Mouse (Mus musculus): ENCODE measurements around the gene Zfp382. TPM values are rescaled to one million over a fixed set of nuclear protein-coding genes. Genes with fewer than 3 reads are reported as not detected.
"Not testable (repeated sequence)": the region's sequence is repeated elsewhere in the genome, so short reads cannot be mapped to it uniquely, and the experiment has no call there.

Gene Zfp382
- polyA plus RNA-seq, 1 experiment from 2014 or later, result 20.4 TPM

GRCm38 (mm10) chr7:30095551-30096125 is 26.1 kb upstream of the Zfp382 start:
- no peaks in the 10 kb centered on the region for H3K27me3 ChIP-seq (replicated peaks)
- H3K36me3 ChIP-seq, result peaks cover 20% of the 10 kb centered on the region
- H3K27ac ChIP-seq (replicated peaks), result peak overlapping the region; percentile 52; the same call in 1 of the 2 replicates
- H3K4me1 ChIP-seq, result peaks cover 35% of the 10 kb centered on the region
- ATAC-seq (ENCODE audit: low FRiP score), result no peak
- 2% methylated on average over 5 of the region's 5 CpGs for WGBS
- H3K4me2 ChIP-seq, result peak overlapping the region; percentile 69
- peak overlapping the region; percentile 87 for H3K9ac ChIP-seq (replicated peaks)
- H3K9me3 ChIP-seq (replicated peaks), result no peaks in the 10 kb centered on the region
- H3K4me3 ChIP-seq (replicated peaks), result peak overlapping the region; percentile 68

DNA sequence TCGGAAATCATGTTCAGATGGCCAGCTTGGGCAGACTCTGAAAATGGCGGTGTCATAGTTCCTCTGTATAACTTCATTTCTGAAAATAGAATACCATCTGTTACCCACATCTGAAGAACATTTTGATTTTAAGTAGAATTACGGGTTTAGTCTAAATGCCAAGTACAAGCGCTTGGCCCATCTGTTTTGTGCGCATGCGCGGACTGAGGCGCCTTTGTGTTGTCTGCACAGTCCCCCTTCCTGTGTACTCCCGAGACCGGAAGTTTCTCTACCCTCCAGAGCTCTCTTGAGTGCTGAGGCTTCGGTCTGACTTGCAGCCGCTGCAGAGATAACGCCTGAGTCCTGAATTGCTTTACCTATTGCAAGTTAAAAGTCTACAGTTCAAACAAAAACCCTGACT is 22.4 kb upstream of the Zfp382 start:
- H3K4me1 ChIP-seq, result peaks cover 24% of the 10 kb centered on the region
- H3K27ac ChIP-seq (replicated peaks), result no peak overlapping the region
- WGBS, result 93% methylated on average over 13 of the region's 13 CpGs
- peaks cover 47% of the 10 kb centered on the region for H3K36me3 ChIP-seq
- H3K4me2 ChIP-seq, result no peak overlapping the region
- no peak for ATAC-seq (ENCODE audit: low FRiP score)
- H3K9ac ChIP-seq (replicated peaks), result no peak overlapping the region
- 0 out of 2 replicates have a peak, but pooled peaks cover 6% of the 10 kb centered on the region for H3K9me3 ChIP-seq (replicated peaks)
- no peak overlapping the region for H3K4me3 ChIP-seq (replicated peaks)
- no peaks in the 10 kb centered on the region for H3K27me3 ChIP-seq (replicated peaks)

- Histone ChIP-seq H3K4me2 (no peak overlapping the region), H3K36me3 (no peaks in the 10 kb centered on the region), H3K27ac (replicated peaks) (no peak overlapping the region), H3K4me3 (replicated peaks) (no peak overlapping the region), H3K9ac (replicated peaks) (no peak overlapping the region), H3K4me1 (peaks cover 1% of the 10 kb centered on the region; the same call in 1 of the 2 replicates), H3K9me3 (replicated peaks) (no peaks in the 10 kb centered on the region; the same call in 1 of the 2 replicates), H3K27me3 (replicated peaks) (no peaks in the 10 kb centered on the region)
- no peak for ATAC-seq (ENCODE audit: low FRiP score)
- 95% methylated on average over 5 of the region's 5 CpGs for WGBS
Observed at GRCm38 (mm10) chr7:30116076-30116475, 5.7 kb upstream of the Zfp382 start.

DNA sequence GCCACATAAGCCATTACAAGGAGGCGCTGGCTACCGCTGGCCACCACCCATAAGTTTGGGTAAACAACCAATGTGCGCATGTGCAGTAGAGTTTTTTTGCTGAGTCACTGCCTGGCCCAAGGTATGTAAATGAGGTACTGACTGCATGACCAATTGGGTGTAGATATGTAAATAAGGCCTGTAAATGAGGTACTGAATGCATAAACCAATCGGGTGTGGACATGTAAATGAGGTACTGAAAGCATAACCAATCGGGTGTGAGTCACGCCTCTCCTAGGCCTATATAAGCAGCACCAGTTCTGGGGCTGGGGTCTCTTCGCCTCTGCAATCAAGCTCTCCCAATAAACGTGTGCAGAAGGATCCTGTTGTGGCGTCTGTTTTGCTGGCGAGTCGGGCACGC is 3.8 kb upstream of the Zfp382 start:
- H3K4me3 ChIP-seq (replicated peaks); ATAC-seq (ENCODE audit: low FRiP score); H3K36me3 ChIP-seq; H3K9me3 ChIP-seq (replicated peaks); H3K9ac ChIP-seq (replicated peaks); H3K4me2 ChIP-seq; H3K27ac ChIP-seq (replicated peaks); H3K27me3 ChIP-seq (replicated peaks); H3K4me1 ChIP-seq: not testable (repeated sequence)
- 94% methylated on average over 12 of the region's 12 CpGs for WGBS

DNA sequence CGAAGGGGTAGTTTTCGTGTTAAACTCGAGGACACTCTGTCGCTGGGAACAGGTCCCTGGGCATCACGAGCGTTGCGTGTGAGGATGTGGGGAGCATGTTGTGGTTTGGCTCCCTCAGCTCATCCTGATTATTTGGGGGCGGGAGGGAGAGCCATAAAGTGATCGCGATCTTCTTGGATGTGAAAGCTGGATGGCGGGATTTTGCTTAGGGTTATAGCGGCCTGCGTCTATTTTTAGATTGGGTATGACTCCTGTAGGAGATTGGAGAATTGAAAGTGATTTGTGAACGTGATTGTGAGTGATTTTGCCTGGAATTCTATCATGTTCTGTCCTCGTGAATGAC is 417 bp downstream of the Zfp382 start:
- H3K9me3 ChIP-seq (replicated peaks), result no peaks in the 10 kb centered on the region
- H3K27ac ChIP-seq (replicated peaks), result peak overlapping the region; percentile 90
- peak overlapping the region; percentile 88 for H3K9ac ChIP-seq (replicated peaks)
- 3% methylated on average over 15 of the region's 15 CpGs for WGBS
- no peaks in the 10 kb centered on the region for H3K27me3 ChIP-seq (replicated peaks)
- H3K4me1 ChIP-seq, result peaks cover 13% of the 10 kb centered on the region
- H3K4me3 ChIP-seq (replicated peaks), result peak overlapping the region; percentile 83
- H3K4me2 ChIP-seq, result peak overlapping the region; percentile 82
- peak; percentile 66 for ATAC-seq (ENCODE audit: low FRiP score)
- H3K36me3 ChIP-seq, result peaks cover 11% of the 10 kb centered on the region

DNA sequence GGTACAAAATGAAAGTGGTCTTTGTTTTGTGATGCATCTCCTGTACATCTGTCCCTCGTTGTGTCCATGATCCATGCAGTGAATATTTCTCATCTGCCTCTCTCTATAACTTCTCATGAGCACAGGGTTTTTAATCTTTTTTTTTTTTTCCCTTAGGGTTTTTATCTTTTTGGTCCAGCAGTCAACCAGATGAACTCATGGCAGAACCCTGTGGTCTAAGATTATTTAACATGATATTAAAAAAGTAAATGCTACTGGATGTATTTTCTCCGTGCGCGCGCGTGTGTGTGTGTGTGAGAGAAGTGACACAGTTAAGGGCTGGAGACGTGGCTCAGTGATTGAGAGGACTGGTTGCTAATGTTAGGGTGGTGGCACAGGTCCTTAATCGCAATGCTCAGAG is 8.2 kb downstream of the Zfp382 start:
- no peak for ATAC-seq (ENCODE audit: low FRiP score)
- no peaks in the 10 kb centered on the region for H3K27me3 ChIP-seq (replicated peaks)
- 95% methylated on average over 8 of the region's 8 CpGs for WGBS
- H3K4me1 ChIP-seq, result no peaks in the 10 kb centered on the region
- peaks cover 81% of the 10 kb centered on the region for H3K36me3 ChIP-seq
- H3K9me3 ChIP-seq (replicated peaks), result 0 out of 2 replicates have a peak, but pooled peaks cover 2% of the 10 kb centered on the region
- no peak overlapping the region for H3K4me2 ChIP-seq
- H3K9ac ChIP-seq (replicated peaks), result no peak overlapping the region
- no peak overlapping the region for H3K27ac ChIP-seq (replicated peaks)
- no peak overlapping the region for H3K4me3 ChIP-seq (replicated peaks)

GRCm38 (mm10) chr7:30132396-30132795 is 10.7 kb downstream of the Zfp382 start:
- Histone ChIP-seq H3K36me3 (peaks cover 88% of the 10 kb centered on the region), H3K27ac (replicated peaks) (no peak overlapping the region), H3K9ac (replicated peaks) (no peak overlapping the region), H3K4me3 (replicated peaks) (no peak overlapping the region), H3K4me1 (no peaks in the 10 kb centered on the region), H3K4me2 (no peak overlapping the region), H3K9me3 (replicated peaks) (0 out of 2 replicates have a peak, but pooled peaks cover 2% of the 10 kb centered on the region), H3K27me3 (replicated peaks) (no peaks in the 10 kb centered on the region)
- 96% methylated on average over 4 of the region's 4 CpGs for WGBS
- ATAC-seq (ENCODE audit: low FRiP score), result no peak

DNA sequence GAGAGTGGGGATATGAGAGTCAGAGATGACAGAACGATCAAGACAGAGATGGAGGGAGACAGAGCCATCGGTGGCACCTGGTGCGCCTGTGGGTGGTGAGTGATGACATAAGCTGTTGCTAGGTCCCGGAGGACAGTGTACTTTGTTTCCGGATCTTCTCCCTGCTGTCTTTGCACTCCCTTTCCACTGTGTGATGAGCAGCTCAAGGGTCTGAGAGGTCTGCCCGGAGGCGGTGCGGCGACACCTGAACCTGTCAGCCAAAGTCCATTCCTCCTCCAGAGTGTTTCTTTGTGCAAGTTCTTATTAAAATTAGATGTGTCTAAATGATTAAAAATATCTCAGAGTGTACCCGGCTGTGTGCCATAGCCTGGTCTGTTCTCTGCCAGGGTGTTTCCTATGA is 15.1 kb downstream of the Zfp382 start:
- Histone ChIP-seq H3K4me2 (no peak overlapping the region), H3K9me3 (replicated peaks) (0 out of 2 replicates have a peak, but pooled peaks cover 2% of the 10 kb centered on the region), H3K9ac (replicated peaks) (no peak overlapping the region), H3K4me3 (replicated peaks) (no peak overlapping the region), H3K27ac (replicated peaks) (no peak overlapping the region), H3K36me3 (peaks cover 81% of the 10 kb centered on the region), H3K4me1 (no peaks in the 10 kb centered on the region), H3K27me3 (replicated peaks) (no peaks in the 10 kb centered on the region)
- WGBS, result 93% methylated on average over 10 of the region's 10 CpGs
- no peak for ATAC-seq (ENCODE audit: low FRiP score)

DNA sequence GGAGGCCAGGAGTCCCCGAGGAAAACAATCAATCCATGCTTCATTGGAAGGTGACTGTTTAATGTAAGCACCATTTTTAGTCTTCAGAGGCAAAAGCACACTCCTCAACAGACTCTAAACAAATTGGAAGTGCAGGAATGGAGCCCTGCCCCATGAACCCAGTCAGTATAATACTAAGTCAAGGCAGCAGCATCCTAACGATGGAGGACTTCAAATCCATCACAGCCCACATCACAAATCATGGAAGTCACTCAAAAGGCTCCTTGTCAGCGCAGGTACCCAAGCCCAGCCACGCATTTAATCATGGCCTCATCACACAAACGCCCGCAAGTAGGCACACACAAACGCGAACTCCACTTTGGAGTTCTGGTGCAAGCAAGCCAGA is 21.4 kb downstream of the Zfp382 start:
- H3K27me3 ChIP-seq (replicated peaks), result no peaks in the 10 kb centered on the region
- H3K4me1 ChIP-seq, result peaks cover 10% of the 10 kb centered on the region
- H3K36me3 ChIP-seq, result peaks cover 39% of the 10 kb centered on the region
- H3K4me2 ChIP-seq, result peak overlapping the region; percentile 69
- peak overlapping the region; percentile 62 for H3K4me3 ChIP-seq (replicated peaks)
- ATAC-seq (ENCODE audit: low FRiP score), result no peak
- H3K9ac ChIP-seq (replicated peaks), result peak overlapping the region; percentile 51
- H3K27ac ChIP-seq (replicated peaks), result peak overlapping the region; percentile 89
- WGBS, result 11% methylated on average over 8 of the region's 8 CpGs
- H3K9me3 ChIP-seq (replicated peaks), result peaks cover 4% of the 10 kb centered on the region; the same call in 1 of the 2 replicates

- Histone ChIP-seq H3K4me1 (peaks cover 10% of the 10 kb centered on the region), H3K4me3 (replicated peaks) (peak overlapping the region; percentile 62), H3K4me2 (peak overlapping the region; percentile 69), H3K36me3 (peaks cover 40% of the 10 kb centered on the region), H3K27me3 (replicated peaks) (no peaks in the 10 kb centered on the region), H3K27ac (replicated peaks) (peak overlapping the region; percentile 89), H3K9me3 (replicated peaks) (peaks cover 8% of the 10 kb centered on the region; the same call in 1 of the 2 replicates), H3K9ac (replicated peaks) (peak overlapping the region; percentile 65)
- peak; percentile 95 for ATAC-seq (ENCODE audit: low FRiP score)
- WGBS, result 2% methylated on average over 35 of the region's 35 CpGs
Observed at GRCm38 (mm10) chr7:30143555-30144209, 21.9 kb downstream of the Zfp382 start.

GRCm38 (mm10) chr7:30147011-30147410 is 25.3 kb downstream of the Zfp382 start:
- ATAC-seq (ENCODE audit: low FRiP score), result no peak
- Histone ChIP-seq H3K4me3 (replicated peaks) (no peak overlapping the region), H3K9ac (replicated peaks) (no peak overlapping the region), H3K4me2 (no peak overlapping the region), H3K4me1 (peaks cover 10% of the 10 kb centered on the region), H3K27me3 (replicated peaks) (no peaks in the 10 kb centered on the region), H3K36me3 (peaks cover 50% of the 10 kb centered on the region), H3K9me3 (replicated peaks) (peaks cover 19% of the 10 kb centered on the region), H3K27ac (replicated peaks) (no peak overlapping the region)
- WGBS, result 96% methylated on average over 5 of the region's 5 CpGs

GRCm38 (mm10) chr7:30154040-30154439 is 32.3 kb downstream of the Zfp382 start:
- Histone ChIP-seq H3K27me3 (replicated peaks) (no peaks in the 10 kb centered on the region), H3K4me3 (replicated peaks) (no peak overlapping the region), H3K9ac (replicated peaks) (no peak overlapping the region), H3K27ac (replicated peaks) (no peak overlapping the region), H3K9me3 (replicated peaks) (peaks cover 49% of the 10 kb centered on the region), H3K4me1 (no peaks in the 10 kb centered on the region), H3K36me3 (peaks cover 72% of the 10 kb centered on the region), H3K4me2 (no peak overlapping the region)
- no peak for ATAC-seq (ENCODE audit: low FRiP score)
- WGBS, result 97% methylated on average over 1 of the region's 1 CpGs

Measured in neural tube, embryonic 15.5 days (tissue).